Mouse (Mus musculus): Measurements from ENCODE around the gene Metap1d.

Metap1d gene

GRCm38 (mm10) chr2:71474345-71474744, 21.3 kb downstream of the Metap1d start:
- no peak for DNase-seq (ENCODE audit: inconsistent age in 2 of 2, low spot score in 1 of 2)

DNA sequence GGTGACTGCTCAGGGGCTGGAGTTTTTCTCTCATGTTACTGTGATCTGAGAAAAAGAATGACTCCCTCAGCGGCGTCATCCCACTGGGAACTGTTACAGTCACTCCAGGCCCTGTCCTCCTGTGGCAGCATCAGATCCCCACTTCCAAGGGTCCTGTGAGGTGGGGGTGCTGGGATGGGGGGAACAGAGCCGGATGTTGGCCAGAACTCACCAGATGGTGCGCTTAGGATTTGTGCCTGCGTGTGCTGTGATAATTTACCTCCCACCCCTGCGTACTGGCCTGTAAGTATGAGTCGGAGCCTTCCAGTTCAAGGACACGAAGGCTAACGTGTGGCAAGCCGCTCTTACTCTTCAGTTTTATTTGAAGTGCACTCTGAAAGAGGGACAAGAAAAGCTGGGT, 22.2 kb downstream of the Metap1d start:
- DNase-seq (ENCODE audit: inconsistent age in 2 of 2, low spot score in 1 of 2), result no peak

DNA sequence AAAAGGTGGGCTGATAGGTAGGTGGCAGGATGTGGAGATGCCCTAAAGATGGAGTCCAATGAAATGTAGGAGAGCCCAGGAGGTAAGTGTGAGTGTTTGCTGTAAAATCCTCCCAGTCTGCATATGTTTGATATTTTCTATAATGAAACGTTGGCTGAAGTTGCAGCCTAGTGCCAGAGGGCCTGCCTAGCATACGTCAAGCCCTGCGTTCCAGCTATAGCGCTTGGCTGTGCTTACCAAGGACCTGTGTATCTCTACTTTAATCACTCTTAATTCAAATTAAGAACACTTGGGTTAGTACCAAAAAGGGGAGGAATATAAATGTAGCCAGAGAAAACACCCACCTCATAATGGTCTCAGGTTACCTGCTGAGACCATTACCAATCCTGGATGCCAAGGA, 22.7 kb downstream of the Metap1d start:
- DNase-seq (ENCODE audit: inconsistent age in 2 of 2, low spot score in 1 of 2), result no peak

- no peak for DNase-seq (ENCODE audit: inconsistent age in 2 of 2, low spot score in 1 of 2)
Measured at GRCm38 (mm10) chr2:71477787-71478186, 24.7 kb downstream of the Metap1d start.

DNA sequence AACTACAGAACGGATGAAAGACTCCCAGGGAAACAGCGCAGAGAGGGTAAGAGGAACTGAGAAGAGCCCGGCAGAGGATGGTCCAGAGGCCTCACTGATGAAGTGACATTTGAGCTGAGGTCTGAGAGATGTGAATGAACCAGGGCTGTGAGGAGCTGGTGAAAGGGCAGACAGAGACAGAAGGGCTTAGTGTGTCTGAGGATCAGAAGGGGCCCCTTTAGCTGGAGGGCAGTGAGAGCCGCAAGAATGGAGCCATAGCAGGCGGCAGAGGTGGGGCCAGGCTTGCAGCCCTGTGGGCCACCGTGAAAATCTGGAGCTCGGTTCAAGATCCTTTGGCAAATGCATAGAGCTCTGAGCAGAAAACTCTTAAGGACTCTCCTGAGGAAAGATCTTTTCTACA, 26.8 kb downstream of the Metap1d start:
- no peak for DNase-seq (ENCODE audit: inconsistent age in 2 of 2, low spot score in 1 of 2)

DNA sequence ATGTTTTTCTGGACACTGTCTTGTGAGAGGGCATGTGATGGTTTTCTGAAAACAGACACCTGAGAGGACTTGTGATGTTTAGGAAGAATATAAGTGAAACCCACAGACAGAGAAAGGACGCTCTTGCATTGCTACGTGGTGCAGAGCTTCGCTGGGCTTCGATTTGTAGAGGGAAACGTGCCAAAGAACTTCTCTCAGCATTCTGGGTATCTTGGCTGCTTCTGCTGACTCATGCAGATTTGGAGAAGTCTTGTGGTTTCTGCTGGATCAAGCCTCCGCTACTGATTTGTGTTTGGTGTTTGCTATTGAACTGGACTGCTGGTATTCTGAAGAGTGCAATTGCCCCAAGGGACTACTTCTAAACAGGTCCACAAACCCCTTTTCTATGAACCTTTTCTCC, 28.7 kb downstream of the Metap1d start:
- DNase-seq (ENCODE audit: inconsistent age in 2 of 2, low spot score in 1 of 2), result no peak

- DNase-seq (ENCODE audit: inconsistent age in 2 of 2, low spot score in 1 of 2), result no peak
Measured at GRCm38 (mm10) chr2:71483046-71483716, 30.1 kb downstream of the Metap1d start.

DNA sequence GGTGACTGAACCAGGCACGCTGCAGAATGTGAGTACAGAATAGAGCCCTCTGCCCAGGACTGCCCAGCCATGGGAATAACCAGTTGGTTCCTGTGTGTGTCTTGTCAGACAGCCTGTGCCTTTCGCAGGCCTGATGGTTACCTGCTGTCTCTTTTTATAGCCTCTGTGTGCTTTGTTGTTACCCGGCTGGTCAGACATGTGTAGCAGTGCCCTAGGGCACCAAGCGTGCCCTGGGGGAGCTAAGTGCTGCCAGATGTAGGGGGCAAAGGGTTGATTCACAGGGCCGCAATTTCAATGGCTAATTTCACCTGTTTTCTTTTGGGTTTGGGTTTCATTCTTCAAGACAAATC, 30.6 kb downstream of the Metap1d start:
- DNase-seq (ENCODE audit: inconsistent age in 2 of 2, low spot score in 1 of 2), result no peak

- DNase-seq (ENCODE audit: inconsistent age in 2 of 2, low spot score in 1 of 2), result no peak
Measured at GRCm38 (mm10) chr2:71491295-71491694, 38.2 kb downstream of the Metap1d start.

- no peak for DNase-seq (ENCODE audit: inconsistent age in 2 of 2, low spot score in 1 of 2)
Measured at GRCm38 (mm10) chr2:71493161-71493683, 40.1 kb downstream of the Metap1d start.

GRCm38 (mm10) chr2:71494503-71494902, 41.4 kb downstream of the Metap1d start:
- DNase-seq (ENCODE audit: inconsistent age in 2 of 2, low spot score in 1 of 2), result no peak

DNA sequence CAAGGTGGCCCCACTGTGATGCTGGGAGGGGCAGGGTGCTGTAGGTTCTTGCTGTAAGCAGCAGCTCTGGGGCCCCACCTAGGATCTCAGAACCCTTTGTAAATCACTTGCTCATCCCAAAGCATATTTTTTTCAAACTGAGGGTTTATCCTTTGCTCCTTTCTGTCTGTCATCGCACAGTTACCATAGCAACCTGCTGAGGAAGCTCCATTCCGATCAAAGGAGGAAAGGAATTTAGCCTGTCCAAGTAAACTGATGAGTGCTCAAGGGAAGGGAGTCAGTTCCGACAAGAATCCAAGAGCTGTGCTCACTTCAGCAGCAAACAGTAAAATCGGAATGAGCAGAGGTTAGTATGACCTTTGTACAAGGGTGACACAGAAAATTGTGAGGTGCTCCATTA, 41.9 kb downstream of the Metap1d start:
- no peak for DNase-seq (ENCODE audit: inconsistent age in 2 of 2, low spot score in 1 of 2)

DNA sequence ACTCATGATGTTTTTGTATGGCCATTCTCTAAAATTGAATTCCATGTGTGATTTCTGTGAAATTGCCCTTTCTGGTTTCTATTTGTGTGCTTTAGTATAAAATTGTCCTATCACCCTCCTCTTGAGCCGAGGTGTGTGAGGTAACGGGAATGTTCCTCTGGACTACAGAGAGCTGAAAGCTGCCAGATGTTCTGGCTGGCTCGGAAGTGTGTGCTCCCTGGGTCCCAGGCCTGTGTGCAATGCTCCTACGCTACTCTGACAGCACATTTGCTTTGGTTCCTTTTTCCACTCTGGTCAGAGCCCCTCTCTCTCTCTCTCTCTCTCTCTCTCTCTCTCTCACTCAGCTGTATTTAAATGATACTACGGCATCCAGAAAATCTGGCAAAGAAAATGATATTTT, 44.1 kb downstream of the Metap1d start:
- DNase-seq (ENCODE audit: inconsistent age in 2 of 2, low spot score in 1 of 2), result no peak

GRCm38 (mm10) chr2:71499276-71500230, 46.5 kb downstream of the Metap1d start:
- DNase-seq (ENCODE audit: inconsistent age in 2 of 2, low spot score in 1 of 2), result peak; percentile 18 to 89

DNA sequence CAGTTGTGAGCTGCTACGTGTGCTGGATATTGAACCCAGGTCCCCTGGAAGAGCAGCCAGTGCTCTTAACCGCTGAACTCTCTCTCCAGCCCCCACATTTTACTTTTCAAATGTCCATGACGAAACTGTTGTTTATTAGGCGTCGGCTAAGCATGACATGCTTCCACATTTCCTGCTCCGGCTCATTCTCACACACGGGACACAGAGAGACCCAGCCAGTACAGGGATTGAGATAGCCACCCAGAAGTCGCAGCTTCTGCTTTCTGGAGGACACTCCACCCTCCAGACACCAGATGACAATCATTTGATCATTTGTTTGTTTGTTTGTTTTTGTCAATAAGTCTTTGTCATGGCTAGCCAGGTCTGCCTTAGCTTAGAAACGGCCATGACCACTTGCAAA, 51.8 kb downstream of the Metap1d start:
- no peak for DNase-seq (ENCODE audit: inconsistent age in 2 of 2, low spot score in 1 of 2)

DNA sequence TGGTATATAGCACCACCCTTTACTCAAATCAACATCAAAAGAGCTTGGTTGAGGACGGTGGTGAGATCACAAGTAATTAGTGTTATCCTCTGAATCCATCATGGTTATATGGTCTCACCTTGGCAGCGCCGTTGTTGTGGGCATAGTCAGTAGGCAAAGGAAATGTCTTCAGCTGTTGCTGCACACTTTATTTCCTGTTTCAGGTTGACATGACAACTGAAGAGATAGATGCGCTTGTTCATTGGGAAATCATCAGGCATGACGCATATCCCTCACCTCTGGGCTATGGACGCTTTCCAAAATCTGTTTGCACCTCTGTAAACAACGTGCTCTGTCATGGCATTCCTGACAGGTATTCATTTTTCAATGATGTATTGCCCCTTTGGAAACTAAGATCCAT, 58.1 kb downstream of the Metap1d start:
- no peak for DNase-seq (ENCODE audit: inconsistent age in 2 of 2, low spot score in 1 of 2)

- DNase-seq (ENCODE audit: inconsistent age in 2 of 2, low spot score in 1 of 2), result no peak
Measured at GRCm38 (mm10) chr2:71512326-71512725, 59.2 kb downstream of the Metap1d start.

GRCm38 (mm10) chr2:71516995-71517394, 63.9 kb downstream of the Metap1d start:
- no peak for DNase-seq (ENCODE audit: inconsistent age in 2 of 2, low spot score in 1 of 2)

DNA sequence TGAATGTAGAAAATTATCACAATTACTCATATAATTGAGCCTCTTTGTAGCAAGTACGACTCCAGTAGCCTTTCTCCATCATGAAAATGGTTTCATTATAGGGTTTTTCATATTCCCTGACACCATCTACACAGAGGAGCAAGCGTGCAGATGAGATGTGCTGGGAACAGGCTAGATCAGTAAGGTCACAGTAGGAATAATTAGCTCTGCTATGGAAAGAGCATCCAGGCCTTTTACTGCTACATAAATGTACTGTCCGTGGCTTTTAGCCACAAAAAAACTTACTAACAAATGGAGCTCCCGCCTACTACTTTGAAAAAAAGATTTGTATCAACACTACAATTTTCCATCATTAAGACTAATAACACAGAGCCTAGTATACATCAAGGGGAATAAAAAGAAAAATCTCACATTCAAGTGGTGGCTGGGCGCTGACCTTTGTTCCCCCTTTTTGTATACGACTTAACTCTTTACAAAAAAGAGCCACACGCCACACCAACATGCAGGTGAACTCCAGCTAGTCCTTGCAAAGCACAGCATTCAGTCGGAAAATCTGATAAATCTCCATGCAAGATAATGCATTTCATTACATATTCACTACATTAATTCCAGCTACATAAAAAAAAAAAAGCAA, 64.5 kb downstream of the Metap1d start:
- no peak for DNase-seq (ENCODE audit: inconsistent age in 2 of 2, low spot score in 1 of 2)

- no peak for DNase-seq (ENCODE audit: inconsistent age in 2 of 2, low spot score in 1 of 2)
Measured at GRCm38 (mm10) chr2:71522871-71523270, 69.8 kb downstream of the Metap1d start.

- DNase-seq (ENCODE audit: inconsistent age in 2 of 2, low spot score in 1 of 2), result no peak
Measured at GRCm38 (mm10) chr2:71523431-71523830, 70.4 kb downstream of the Metap1d start.

- DNase-seq (ENCODE audit: inconsistent age in 2 of 2, low spot score in 1 of 2), result no peak
Measured at GRCm38 (mm10) chr2:71524763-71525162, 71.7 kb downstream of the Metap1d start.

Measured in adrenal gland, adult (tissue).